Mouse (Mus musculus): ENCODE measurements around the gene Dnm3.

DNA sequence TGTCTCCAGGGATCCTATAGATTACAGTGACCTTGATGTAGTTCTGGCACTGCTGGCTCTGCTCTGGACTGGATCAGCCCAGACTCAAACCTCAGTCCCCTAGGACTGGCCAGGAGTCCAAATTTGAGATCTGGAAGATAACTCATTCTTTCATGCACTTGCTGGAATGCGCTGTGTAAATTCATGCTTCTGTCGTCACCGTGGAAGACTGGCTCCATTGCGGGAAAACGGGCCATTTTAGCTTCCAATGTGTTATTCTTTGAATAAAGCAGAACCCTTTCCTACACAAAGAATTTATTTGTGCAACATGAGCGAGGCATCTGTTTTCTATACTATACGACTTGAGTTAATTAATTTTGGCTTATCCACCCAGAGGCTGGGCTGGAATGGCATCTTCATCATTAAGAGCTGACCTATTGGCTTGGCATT is 457.5 kb downstream of the Dnm3 start:
- TF ChIP-seq CTCF (IDR thresholded peaks at IDR 0.05; ENCODE audit: extremely low read depth, insufficient read depth, low read length) (no peak), POLR2A (IDR thresholded peaks at IDR 0.05; ENCODE audit: extremely low read depth, insufficient read depth, low read length) (no peak)
